Mouse (Mus musculus): ENCODE results near the gene Mad1l1.

DNA sequence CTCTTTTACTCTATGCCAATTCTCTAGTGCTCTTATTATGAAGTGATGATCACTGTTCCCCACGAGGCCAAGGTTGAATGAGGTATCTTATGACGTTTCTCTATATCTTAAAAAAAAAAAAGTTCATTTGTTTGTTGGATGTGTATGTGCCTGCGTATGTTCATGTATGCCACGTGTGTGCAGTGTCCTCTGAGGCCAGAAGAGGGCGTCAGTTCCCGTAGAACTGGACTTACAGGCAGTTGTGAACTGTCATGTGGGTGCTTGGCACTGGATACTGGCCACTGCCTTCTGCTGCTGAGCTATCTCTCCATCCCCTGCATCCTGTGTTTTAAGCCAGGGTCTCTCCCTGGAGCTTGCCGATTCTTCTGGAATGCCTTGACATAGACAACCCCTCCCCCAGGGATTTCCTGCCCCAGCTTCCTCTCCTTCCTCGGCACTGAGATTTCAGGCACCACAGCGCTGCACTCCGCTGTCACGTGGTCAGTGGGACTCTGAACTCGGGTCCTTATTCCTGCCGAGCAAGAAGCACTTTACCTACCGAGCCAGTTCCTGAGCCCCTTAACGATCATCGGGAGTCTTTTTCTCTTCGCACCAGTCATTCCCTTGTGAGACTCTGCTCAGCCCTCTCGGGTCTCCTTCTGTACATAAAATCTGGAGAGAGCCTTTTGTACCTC, 336.1 kb downstream of the Mad1l1 start:
- TF ChIP-seq POLR2A (IDR thresholded peaks at IDR 0.05; ENCODE audit: borderline replicate concordance, extremely low read depth, insufficient read depth, insufficient read length, poor library complexity, severe bottlenecking) (no peak), CTCF (IDR thresholded peaks at IDR 0.05; ENCODE audit: borderline replicate concordance, extremely low read depth, insufficient read depth, insufficient read length) (no peak)
